Mouse (Mus musculus) limb, embryonic 15.5 days (tissue): ENCODE data around the gene Plxnb2. TPM values are rescaled to one million over a fixed set of nuclear protein-coding genes. Genes with fewer than 3 reads are reported as not detected.

Source experiments
- ATAC-seq: fragments of 200-750 bp; cut with Nextera tagmentation; 2 replicates; pipeline ENCODE4 v1.8.0; 2017; ENCODE audit warnings: low read depth, moderate TSS enrichment; ENCODE audit not compliant: insufficient number of reproducible peaks, low FRiP score, low TSS enrichment
- H3K27ac ChIP-seq: fragments of 300-500 bp; sonication (generic); 2 replicates; pipeline ENCODE4 v1.5.1; 2015; ENCODE audit warnings: moderate library complexity, mild to moderate bottlenecking, inconsistent platforms
- H3K27me3 ChIP-seq: fragments of 300-500 bp; sonication (generic); 2 replicates; pipeline ENCODE4 v1.6.1; 2015; ENCODE audit warnings: inconsistent platforms
- H3K36me3 ChIP-seq: fragments of 300-500 bp; sonication (generic); 2 replicates; pipeline ENCODE4 v1.6.1; 2015; ENCODE audit warnings: inconsistent platforms
- H3K4me1 ChIP-seq: fragments of 300-500 bp; sonication (generic); 2 replicates; pipeline ENCODE4 v1.6.1; 2015; ENCODE audit warnings: inconsistent platforms
- H3K4me2 ChIP-seq: fragments of 300-500 bp; sonication (generic); 2 replicates; pipeline ENCODE4 v1.6.1; 2015; ENCODE audit warnings: mild to moderate bottlenecking, inconsistent platforms
- H3K4me3 ChIP-seq: fragments of 300-500 bp; sonication (generic); 2 replicates; pipeline ENCODE4 v1.5.1; 2015; ENCODE audit warnings: mild to moderate bottlenecking, inconsistent platforms
- H3K9ac ChIP-seq: fragments of 300-500 bp; sonication (generic); 2 replicates; pipeline ENCODE4 v1.6.1; 2015; ENCODE audit warnings: inconsistent platforms
- H3K9me3 ChIP-seq: fragments of 300-500 bp; sonication (generic); 2 replicates; pipeline ENCODE4 v1.6.1; 2016; ENCODE audit warnings: inconsistent platforms
- WGBS: fragments of 180-500 bp; shearing (Covaris S2); methylation state at CpG from one replicate; pipeline ENCODE4 v1.1.7; 2015; 5-methylcytosine and 5-hydroxymethylcytosine counted together
- polyA plus RNA-seq: library from polyadenylated mRNA; unstranded; fragments of >200 nt; fragmentation: Nextera tagmentation; extraction: Ambion mirVana; gene quantifications from 2 replicates; pipeline ENCODE4 v1.2.1, GENCODE M21; 2015

Plxnb2 gene
- polyA plus RNA-seq, 1 experiment from 2014 or later, result 149 TPM

- no peaks in the 10 kb centered on the region for H3K9me3 ChIP-seq
- ATAC-seq, result no peak
- H3K4me1 ChIP-seq, result peaks cover 28% of the 10 kb centered on the region
- no peaks in the 10 kb centered on the region for H3K36me3 ChIP-seq
- H3K4me2 ChIP-seq, result peak overlapping the region; percentile 55
- peak overlapping the region; percentile 33 for H3K4me3 ChIP-seq
- 4% methylated on average over 15 of the region's 16 CpGs for WGBS
- H3K27ac ChIP-seq, result no peak overlapping the region
- H3K27me3 ChIP-seq, result peaks cover 39% of the 10 kb centered on the region
- H3K9ac ChIP-seq, result no peak overlapping the region
Observed at GRCm38 (mm10) chr15:89147024-89147423, 33.6 kb downstream of the Plxnb2 start.

GRCm38 (mm10) chr15:89146537-89146936 lies 34.1 kb downstream of the Plxnb2 start:
- Histone ChIP-seq H3K9me3 (no peaks in the 10 kb centered on the region), H3K36me3 (no peaks in the 10 kb centered on the region), H3K9ac (no peak overlapping the region), H3K4me3 (peak overlapping the region; percentile 33), H3K4me1 (peaks cover 29% of the 10 kb centered on the region), H3K27ac (no peak overlapping the region), H3K27me3 (peaks cover 44% of the 10 kb centered on the region), H3K4me2 (peak overlapping the region; percentile 55)
- ATAC-seq, result no peak
- 3% methylated on average over 27 of the region's 27 CpGs for WGBS

- H3K27ac ChIP-seq, result no peak overlapping the region
- no peaks in the 10 kb centered on the region for H3K36me3 ChIP-seq
- H3K27me3 ChIP-seq, result peaks cover 50% of the 10 kb centered on the region
- no peak overlapping the region; the same call in 1 of the 2 replicates for H3K4me2 ChIP-seq
- H3K9ac ChIP-seq, result no peak overlapping the region
- no peaks in the 10 kb centered on the region for H3K9me3 ChIP-seq
- H3K4me3 ChIP-seq, result peak overlapping the region; percentile 33; the same call in 1 of the 2 replicates
- 68% methylated on average over 24 of the region's 24 CpGs for WGBS
- H3K4me1 ChIP-seq, result peaks cover 36% of the 10 kb centered on the region
- no peak for ATAC-seq
Observed at GRCm38 (mm10) chr15:89145813-89146350, 34.7 kb downstream of the Plxnb2 start.

GRCm38 (mm10) chr15:89144965-89145364 lies 35.6 kb downstream of the Plxnb2 start:
- Histone ChIP-seq H3K36me3 (no peaks in the 10 kb centered on the region), H3K9me3 (no peaks in the 10 kb centered on the region), H3K9ac (no peak overlapping the region), H3K27ac (no peak overlapping the region), H3K27me3 (peaks cover 60% of the 10 kb centered on the region), H3K4me2 (no peak overlapping the region), H3K4me1 (peaks cover 41% of the 10 kb centered on the region), H3K4me3 (no peak overlapping the region)
- no peak for ATAC-seq
- WGBS, result 78% methylated on average over 11 of the region's 11 CpGs

- H3K4me1 ChIP-seq, result peaks cover 36% of the 10 kb centered on the region
- H3K36me3 ChIP-seq, result no peaks in the 10 kb centered on the region
- H3K4me3 ChIP-seq, result no peak overlapping the region
- H3K9ac ChIP-seq, result no peak overlapping the region
- H3K27ac ChIP-seq, result no peak overlapping the region
- H3K27me3 ChIP-seq, result peaks cover 63% of the 10 kb centered on the region
- no peaks in the 10 kb centered on the region for H3K9me3 ChIP-seq
- ATAC-seq, result no peak
- no peak overlapping the region for H3K4me2 ChIP-seq
- WGBS, result 76% methylated on average over 2 of the region's 2 CpGs
Observed at GRCm38 (mm10) chr15:89143134-89143533, 37.5 kb downstream of the Plxnb2 start.

GRCm38 (mm10) chr15:89141905-89142304 lies 38.7 kb downstream of the Plxnb2 start:
- ATAC-seq, result no peak
- Histone ChIP-seq H3K27me3 (peaks cover 57% of the 10 kb centered on the region), H3K4me3 (no peak overlapping the region), H3K4me1 (peaks cover 30% of the 10 kb centered on the region), H3K36me3 (no peaks in the 10 kb centered on the region), H3K4me2 (no peak overlapping the region), H3K27ac (no peak overlapping the region), H3K9ac (no peak overlapping the region), H3K9me3 (no peaks in the 10 kb centered on the region)
- WGBS, result 53% methylated on average over 4 of the region's 4 CpGs

GRCm38 (mm10) chr15:89141443-89141842 lies 39.1 kb downstream of the Plxnb2 start:
- H3K9me3 ChIP-seq, result no peaks in the 10 kb centered on the region
- no peak overlapping the region for H3K9ac ChIP-seq
- no peak overlapping the region for H3K4me3 ChIP-seq
- peaks cover 53% of the 10 kb centered on the region for H3K27me3 ChIP-seq
- no peak overlapping the region for H3K4me2 ChIP-seq
- peaks cover 26% of the 10 kb centered on the region for H3K4me1 ChIP-seq
- no peak for ATAC-seq
- H3K36me3 ChIP-seq, result no peaks in the 10 kb centered on the region
- H3K27ac ChIP-seq, result no peak overlapping the region
- WGBS, result 17% methylated on average over 5 of the region's 5 CpGs

- Histone ChIP-seq H3K4me1 (peaks cover 20% of the 10 kb centered on the region), H3K9me3 (no peaks in the 10 kb centered on the region), H3K9ac (peak within 1 kb of the TSS; percentile 27; the same call in 1 of the 2 replicates), H3K4me2 (peak within 1 kb of the TSS; percentile 90), H3K36me3 (no peaks in the 10 kb centered on the region), H3K27ac (no peak within 1 kb of the TSS; the same call in 1 of the 2 replicates), H3K4me3 (peak within 1 kb of the TSS; percentile 48), H3K27me3 (peaks cover 46% of the 10 kb centered on the region)
- 0% methylated on average over 21 of the region's 21 CpGs for WGBS
- ATAC-seq, result peak; percentile 25; the same call in 1 of the 2 replicates
Observed at GRCm38 (mm10) chr15:89140659-89141252, 39.8 kb downstream of the Plxnb2 start, which contains the start of gene Mapk12. Gene Mapk12, minus strand, starts transcription at chr15:89140703.

- 0 out of 2 replicates have a peak, but pooled peaks have one; percentile 5 for ATAC-seq
- Histone ChIP-seq H3K4me3 (peak overlapping the region; percentile 48), H3K36me3 (no peaks in the 10 kb centered on the region), H3K27ac (no peak overlapping the region; the same call in 1 of the 2 replicates), H3K9me3 (no peaks in the 10 kb centered on the region), H3K4me2 (peak overlapping the region; percentile 90), H3K9ac (peak overlapping the region; percentile 27; the same call in 1 of the 2 replicates), H3K27me3 (peaks cover 43% of the 10 kb centered on the region), H3K4me1 (peaks cover 20% of the 10 kb centered on the region)
- WGBS, result under 1% methylated on average over 53 of the region's 53 CpGs
Observed at GRCm38 (mm10) chr15:89140048-89140658, 40.4 kb downstream of the Plxnb2 start.

- ATAC-seq, result no peak
- Histone ChIP-seq H3K36me3 (no peaks in the 10 kb centered on the region), H3K9me3 (no peaks in the 10 kb centered on the region), H3K4me3 (no peak overlapping the region), H3K27ac (no peak overlapping the region), H3K4me1 (peaks cover 20% of the 10 kb centered on the region), H3K27me3 (peaks cover 39% of the 10 kb centered on the region), H3K4me2 (no peak overlapping the region), H3K9ac (no peak overlapping the region)
- 92% methylated on average over 6 of the region's 6 CpGs for WGBS
Observed at GRCm38 (mm10) chr15:89138531-89138930, 42.1 kb downstream of the Plxnb2 start.

- peaks cover 39% of the 10 kb centered on the region for H3K27me3 ChIP-seq
- 87% methylated on average over 7 of the region's 7 CpGs for WGBS
Observed at GRCm38 (mm10) chr15:89138046-89138405, 42.6 kb downstream of the Plxnb2 start.

GRCm38 (mm10) chr15:89137378-89138045 lies 43.1 kb downstream of the Plxnb2 start:
- no peak overlapping the region for H3K4me3 ChIP-seq
- WGBS, result 71% methylated on average over 11 of the region's 11 CpGs
- no peak overlapping the region for H3K27ac ChIP-seq
- no peaks in the 10 kb centered on the region for H3K36me3 ChIP-seq
- ATAC-seq, result no peak
- peaks cover 39% of the 10 kb centered on the region for H3K27me3 ChIP-seq
- H3K4me1 ChIP-seq, result peaks cover 20% of the 10 kb centered on the region
- H3K9me3 ChIP-seq, result no peaks in the 10 kb centered on the region
- H3K4me2 ChIP-seq, result no peak overlapping the region
- H3K9ac ChIP-seq, result no peak overlapping the region

More at GRCm38 (mm10) chr15:89138046-89138405, 42.6 kb downstream of the Plxnb2 start:
- no peak overlapping the region for H3K27ac ChIP-seq
- no peaks in the 10 kb centered on the region for H3K9me3 ChIP-seq
- H3K36me3 ChIP-seq, result no peaks in the 10 kb centered on the region
- no peak overlapping the region for H3K4me2 ChIP-seq
- peaks cover 20% of the 10 kb centered on the region for H3K4me1 ChIP-seq
- H3K4me3 ChIP-seq, result no peak overlapping the region
- no peak for ATAC-seq
- no peak overlapping the region for H3K9ac ChIP-seq
